Mouse (Mus musculus): ENCODE data around the gene Tbc1d14. TPM values are rescaled to one million over a fixed set of nuclear protein-coding genes. Genes with fewer than 3 reads are reported as not detected.

Gene Tbc1d14
- 12.5 and 17.6 TPM in 2 replicates for total RNA-seq (2012; rRNA removed)

DNA sequence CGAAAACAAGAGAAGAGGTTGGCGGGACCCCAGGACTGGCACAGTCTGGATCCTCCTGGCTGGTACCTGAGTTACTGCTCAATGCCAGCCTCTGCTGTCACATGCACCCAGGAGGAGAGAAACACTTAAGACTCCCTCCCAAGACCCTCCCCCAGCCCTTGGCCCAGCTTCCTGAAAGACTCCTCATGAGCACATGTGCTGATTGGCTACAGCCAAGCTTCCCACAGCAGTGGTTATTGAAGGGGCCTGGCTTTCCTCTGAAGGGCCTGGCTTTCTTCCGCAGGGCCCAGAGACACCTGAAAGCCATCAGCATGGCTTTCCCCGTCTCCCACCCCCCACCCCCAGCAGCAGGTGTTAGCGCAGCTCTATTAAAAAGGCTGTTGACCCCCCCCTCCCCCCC, at the start of gene Tbc1d14:
Gene Tbc1d14, minus strand, starts transcription at position 101 of the 400 bp plus-strand sequence.
- no peak for TF ChIP-seq ZC3H11A (IDR thresholded peaks at IDR 0.05; ENCODE audit: borderline replicate concordance, low read depth, low read length)
- no peak for TF ChIP-seq CHD2 (IDR thresholded peaks at IDR 0.05; ENCODE audit: low read depth, low read length)
- TF ChIP-seq HCFC1 (IDR thresholded peaks at IDR 0.05; ENCODE audit: borderline replicate concordance, insufficient read depth, low read length) = no peak
- no peak for TF ChIP-seq MAFK (IDR thresholded peaks at IDR 0.05; ENCODE audit: insufficient read depth, low read depth, low read length)
- no peak for TF ChIP-seq ZNF384 (IDR thresholded peaks at IDR 0.05; ENCODE audit: low read depth, low read length)
- peak within 1 kb of the TSS; percentile 7 to 20; a peak in 2 of 4 replicates for H3K4me3 ChIP-seq (ENCODE audit: insufficient read depth in 1 of 2, low read depth in 1 of 2, low read length in 2 of 2, poor library complexity in 1 of 2, severe bottlenecking in 1 of 2)
- no peak within 1 kb of the TSS for H3K27ac ChIP-seq (ENCODE audit: insufficient read depth, low read depth, low read length, poor library complexity, severe bottlenecking)
- no peaks in the 10 kb centered on the region for H3K9me3 ChIP-seq (ENCODE audit: control insufficient read depth, insufficient read depth, low read depth, low read length)
- no peaks in the 10 kb centered on the region for H3K36me3 ChIP-seq (ENCODE audit: control insufficient read depth, insufficient read depth, low read length, poor library complexity, severe bottlenecking)
- in situ Hi-C loops (cut with MboI; ENCODE audit: low sequenced_read_pairs in 2 of 2, unreplicated experiment in 2 of 2) = no loop called here
- DNase-seq (ENCODE audit: low read depth, low spot score) = no peak
- H3K4me1 ChIP-seq (ENCODE audit: control insufficient read depth in 2 of 2, insufficient read depth in 2 of 2, low read length in 2 of 2, poor library complexity in 1 of 2) = peaks cover 2 to 3% of the 10 kb centered on the region in 2 experiments; a peak in 2 of 4 replicates
- H3K9ac ChIP-seq (ENCODE audit: insufficient read depth, low read depth, low read length, poor library complexity, severe bottlenecking) = 0 out of 2 replicates have a peak within 1 kb of the TSS, but pooled peaks have one; percentile 5

GRCm38 (mm10) chr5:36625612-36626011, 32.5 kb upstream of the Tbc1d14 start:
- no peak for DNase-seq (ENCODE audit: low read depth, low spot score)
- TF ChIP-seq HCFC1 (IDR thresholded peaks at IDR 0.05; ENCODE audit: borderline replicate concordance, insufficient read depth, low read length) = no peak
- TF ChIP-seq MAFK (IDR thresholded peaks at IDR 0.05; ENCODE audit: insufficient read depth, low read depth, low read length) = no peak
- TF ChIP-seq ZNF384 (IDR thresholded peaks at IDR 0.05; ENCODE audit: low read depth, low read length) = no peak
- no peak for TF ChIP-seq ZC3H11A (IDR thresholded peaks at IDR 0.05; ENCODE audit: borderline replicate concordance, low read depth, low read length)
- TF ChIP-seq CHD2 (IDR thresholded peaks at IDR 0.05; ENCODE audit: low read depth, low read length) = no peak
- in situ Hi-C loops (cut with MboI; ENCODE audit: low sequenced_read_pairs in 2 of 2, unreplicated experiment in 2 of 2) = no loop called here
- no peaks in the 10 kb centered on the region for H3K9me3 ChIP-seq (ENCODE audit: control insufficient read depth, insufficient read depth, low read depth, low read length)
- H3K36me3 ChIP-seq (ENCODE audit: control insufficient read depth, insufficient read depth, low read length, poor library complexity, severe bottlenecking) = no peaks in the 10 kb centered on the region
- no peak overlapping the region for H3K4me3 ChIP-seq (ENCODE audit: insufficient read depth in 1 of 2, low read depth in 1 of 2, low read length in 2 of 2, poor library complexity in 1 of 2, severe bottlenecking in 1 of 2)
- no peak overlapping the region for H3K27ac ChIP-seq (ENCODE audit: insufficient read depth, low read depth, low read length, poor library complexity, severe bottlenecking)
- H3K4me1 ChIP-seq (ENCODE audit: control insufficient read depth in 2 of 2, insufficient read depth in 2 of 2, low read length in 2 of 2, poor library complexity in 1 of 2) = no peaks in the 10 kb centered on the region
- H3K9ac ChIP-seq (ENCODE audit: insufficient read depth, low read depth, low read length, poor library complexity, severe bottlenecking) = no peak overlapping the region

- H3K9ac ChIP-seq (ENCODE audit: insufficient read depth, low read depth, low read length, poor library complexity, severe bottlenecking) = no peak overlapping the region
- no peaks in the 10 kb centered on the region for H3K4me1 ChIP-seq (ENCODE audit: control insufficient read depth in 2 of 2, insufficient read depth in 2 of 2, low read length in 2 of 2, poor library complexity in 1 of 2)
- TF ChIP-seq HCFC1 (IDR thresholded peaks at IDR 0.05; ENCODE audit: borderline replicate concordance, insufficient read depth, low read length) (no peak), ZC3H11A (IDR thresholded peaks at IDR 0.05; ENCODE audit: borderline replicate concordance, low read depth, low read length) (no peak), ZNF384 (IDR thresholded peaks at IDR 0.05; ENCODE audit: low read depth, low read length) (no peak), CHD2 (IDR thresholded peaks at IDR 0.05; ENCODE audit: low read depth, low read length) (no peak), MAFK (IDR thresholded peaks at IDR 0.05; ENCODE audit: insufficient read depth, low read depth, low read length) (no peak)
- no peak overlapping the region for H3K27ac ChIP-seq (ENCODE audit: insufficient read depth, low read depth, low read length, poor library complexity, severe bottlenecking)
- DNase-seq (ENCODE audit: low read depth, low spot score) = no peak
- in situ Hi-C loops (cut with MboI; ENCODE audit: low sequenced_read_pairs in 2 of 2, unreplicated experiment in 2 of 2) = no loop called here
- no peaks in the 10 kb centered on the region; the same call in 1 of the 2 replicates for H3K36me3 ChIP-seq (ENCODE audit: control insufficient read depth, insufficient read depth, low read length, poor library complexity, severe bottlenecking)
- no peaks in the 10 kb centered on the region for H3K9me3 ChIP-seq (ENCODE audit: control insufficient read depth, insufficient read depth, low read depth, low read length)
- no peak overlapping the region for H3K4me3 ChIP-seq (ENCODE audit: insufficient read depth in 1 of 2, low read depth in 1 of 2, low read length in 2 of 2, poor library complexity in 1 of 2, severe bottlenecking in 1 of 2)
These were observed 30.6 kb upstream of the Tbc1d14 start for GRCm38 (mm10) chr5:36623670-36624069.

GRCm38 (mm10) chr5:36621058-36621449, 28.0 kb upstream of the Tbc1d14 start:
- Histone ChIP-seq H3K36me3 (ENCODE audit: control insufficient read depth, insufficient read depth, low read length, poor library complexity, severe bottlenecking) (peaks cover 6% of the 10 kb centered on the region), H3K4me1 (ENCODE audit: control insufficient read depth in 2 of 2, insufficient read depth in 2 of 2, low read length in 2 of 2, poor library complexity in 1 of 2) (no peaks in the 10 kb centered on the region), H3K9ac (ENCODE audit: insufficient read depth, low read depth, low read length, poor library complexity, severe bottlenecking) (no peak overlapping the region), H3K27ac (ENCODE audit: insufficient read depth, low read depth, low read length, poor library complexity, severe bottlenecking) (no peak overlapping the region), H3K4me3 (ENCODE audit: insufficient read depth in 1 of 2, low read depth in 1 of 2, low read length in 2 of 2, poor library complexity in 1 of 2, severe bottlenecking in 1 of 2) (no peak overlapping the region), H3K9me3 (ENCODE audit: control insufficient read depth, insufficient read depth, low read depth, low read length) (no peaks in the 10 kb centered on the region)
- TF ChIP-seq MAFK (IDR thresholded peaks at IDR 0.05; ENCODE audit: insufficient read depth, low read depth, low read length) (no peak), ZC3H11A (IDR thresholded peaks at IDR 0.05; ENCODE audit: borderline replicate concordance, low read depth, low read length) (no peak), ZNF384 (IDR thresholded peaks at IDR 0.05; ENCODE audit: low read depth, low read length) (no peak), HCFC1 (IDR thresholded peaks at IDR 0.05; ENCODE audit: borderline replicate concordance, insufficient read depth, low read length) (no peak), CHD2 (IDR thresholded peaks at IDR 0.05; ENCODE audit: low read depth, low read length) (no peak)
- no peak for DNase-seq (ENCODE audit: low read depth, low spot score)
- in situ Hi-C loops (cut with MboI; ENCODE audit: low sequenced_read_pairs in 2 of 2, unreplicated experiment in 2 of 2) = no loop called here
